Comparison of ENCODE assay signal across 12 mouse cellular contexts in the genomic region with DNA sequence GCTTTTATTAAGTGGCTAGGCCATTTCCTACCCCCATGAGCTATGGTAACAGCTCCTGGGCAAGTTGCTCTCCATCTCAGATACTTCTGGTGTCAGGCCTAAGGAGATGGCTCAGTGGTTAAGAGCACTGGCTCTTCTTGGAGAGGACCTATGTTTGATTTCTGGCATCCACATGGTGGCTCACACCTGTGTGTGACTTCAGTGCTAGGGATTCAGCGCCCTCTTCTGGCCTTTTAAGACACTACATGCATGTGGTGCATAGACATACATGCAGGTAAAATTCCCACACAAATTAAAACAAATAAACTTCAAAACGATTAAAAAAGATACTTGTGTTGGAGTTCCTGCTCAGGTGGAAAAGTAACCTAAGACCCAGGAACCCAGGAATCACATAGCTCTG.
DNase-seq lines count a peak whose midpoint lies in the region; ATAC-seq and TF ChIP-seq lines count a peak whose summit lies in the region.
"Had no signal": no experiment of that assay in that cellular context is flagged by ENCODE, and none has a peak within 500 bp of the region (broad histone marks: within the 10 kb centered on the region; RNA-seq: fewer than 3 reads in every experiment).

No protein-coding gene starts in this region.

- H3K27me3 ChIP-seq in heart, postnatal 0 days (ENCODE audit: control insufficient read depth, insufficient read depth, low read length): no peaks in the 10 kb centered on the region
- H3K27me3 ChIP-seq in heart, embryonic 11.5 days (ENCODE audit: control insufficient read depth, insufficient read depth, low read length): no peaks in the 10 kb centered on the region
- H3K27me3 ChIP-seq in testis, adult 2 months (ENCODE audit: control insufficient read depth, insufficient read depth, low read length): no peaks in the 10 kb centered on the region
- H3K27me3 ChIP-seq: heart, embryonic 13.5 days; liver, embryonic 15.5 days; neural tube, embryonic 12.5 days had no signal

- no peaks in the 10 kb centered on the region for H3K9me3 ChIP-seq in heart, postnatal 0 days (replicated peaks; ENCODE audit: control insufficient read depth, low read length)
- H3K9me3 ChIP-seq in heart, embryonic 11.5 days (replicated peaks; ENCODE audit: control insufficient read depth, low read length): no peaks in the 10 kb centered on the region
- H3K9me3 ChIP-seq: heart, embryonic 13.5 days; liver, embryonic 15.5 days; neural tube, embryonic 12.5 days had no signal

- no peak for TF ChIP-seq EP300 in heart, postnatal 0 days (IDR thresholded peaks at IDR 0.05; ENCODE audit: low read depth)

- H3K4me1 ChIP-seq in heart, postnatal 0 days (ENCODE audit: control insufficient read depth, insufficient read depth): no peaks in the 10 kb centered on the region
- no peaks in the 10 kb centered on the region for H3K4me1 ChIP-seq in heart, embryonic 11.5 days (ENCODE audit: control insufficient read depth, insufficient read depth, low read length)
- no peaks in the 10 kb centered on the region for H3K4me1 ChIP-seq in testis, adult 2 months (ENCODE audit: control insufficient read depth, insufficient read depth, low read length)
- H3K4me1 ChIP-seq: liver, embryonic 15.5 days; neural tube, embryonic 12.5 days had no signal

- 0 out of 2 replicates have a peak, but pooled peaks have one; percentile 15 for TF ChIP-seq CTCF in heart, postnatal 0 days (IDR thresholded peaks at IDR 0.05; ENCODE audit: low read depth)
- peak; percentile 16; the same call in 1 of the 2 replicates for TF ChIP-seq CTCF in testis, adult 2 months (IDR thresholded peaks at IDR 0.05; ENCODE audit: control insufficient read depth, insufficient read depth, insufficient replicate concordance, low read depth, low read length)

- H3K9ac ChIP-seq in heart, postnatal 0 days (replicated peaks; ENCODE audit: low read depth, low read length): no peak overlapping the region
- no peak overlapping the region for H3K9ac ChIP-seq in heart, embryonic 11.5 days (ENCODE audit: low read depth, low read length)
- H3K9ac ChIP-seq: heart, embryonic 13.5 days; liver, embryonic 15.5 days; neural tube, embryonic 12.5 days had no signal

- no peak for TF ChIP-seq POLR2A in testis, adult 2 months (IDR thresholded peaks at IDR 0.05; ENCODE audit: control insufficient read depth, low read depth, low read length)

- no peak overlapping the region for H3K4me2 ChIP-seq in heart, postnatal 0 days (ENCODE audit: low read depth, low read length)
- H3K4me2 ChIP-seq in heart, embryonic 11.5 days: no peak overlapping the region
- H3K4me2 ChIP-seq: heart, embryonic 13.5 days; liver, embryonic 15.5 days; neural tube, embryonic 12.5 days had no signal

- no peaks in the 10 kb centered on the region for H3K36me3 ChIP-seq in heart, postnatal 0 days (replicated peaks; ENCODE audit: control insufficient read depth, insufficient read depth, low read length)
- H3K36me3 ChIP-seq in heart, embryonic 11.5 days (ENCODE audit: control insufficient read depth, insufficient read depth, low read length): no peaks in the 10 kb centered on the region
- no peaks in the 10 kb centered on the region for H3K36me3 ChIP-seq in testis, adult 2 months (ENCODE audit: control insufficient read depth, insufficient read depth, low read length)
- H3K36me3 ChIP-seq: heart, embryonic 13.5 days; liver, embryonic 15.5 days; neural tube, embryonic 12.5 days had no signal

- no peak overlapping the region for H3K4me3 ChIP-seq in heart, postnatal 0 days (ENCODE audit: low read depth, low read length)
- H3K4me3 ChIP-seq in heart, embryonic 11.5 days (ENCODE audit: low read depth, low read length): no peak overlapping the region
- no peak overlapping the region for H3K4me3 ChIP-seq in testis, adult 2 months (ENCODE audit: control insufficient read depth, low read depth, low read length)
- H3K4me3 ChIP-seq: heart, embryonic 13.5 days; liver, embryonic 15.5 days; neural tube, embryonic 12.5 days had no signal

- no peak overlapping the region for H3K27ac ChIP-seq in heart, postnatal 0 days (ENCODE audit: low read depth)
- H3K27ac ChIP-seq in heart, embryonic 11.5 days (ENCODE audit: low read depth, low read length): no peak overlapping the region
- H3K27ac ChIP-seq in testis, adult 2 months (ENCODE audit: control insufficient read depth, insufficient read depth, low read depth, low read length): no peak overlapping the region
- H3K27ac ChIP-seq: heart, embryonic 13.5 days; liver, embryonic 15.5 days; neural tube, embryonic 12.5 days had no signal

- no peak for ATAC-seq in heart, postnatal 0 days (ENCODE audit: insufficient read depth, low read depth)
- no peak for ATAC-seq in heart, embryonic 11.5 days (replicated peaks; ENCODE audit: insufficient number of reproducible peaks, low FRiP score, low TSS enrichment)

- no peak for DNase-seq in heart, postnatal 0 days (ENCODE audit: low spot score)
- DNase-seq in testis, postnatal 10 days (ENCODE audit: low spot score): no peak
- peak; percentile 33 for DNase-seq in induced T-regulatory cell, adult 2 months (ENCODE audit: low read depth)
- DNase-seq in thymus, postnatal 36 days: peak; percentile 13 to 14
- DNase-seq in urinary bladder, adult 2 months (ENCODE audit: low spot score): no peak
- no peak for DNase-seq in right cerebral cortex, postnatal 10 days (ENCODE audit: low spot score in 2 of 2)
- DNase-seq: cerebellum, adult 11-12 months had no signal

- WGBS in heart, postnatal 0 days: 27% methylated on average over 2 of the region's 2 CpGs
- 20% methylated on average over 2 of the region's 2 CpGs for WGBS in heart, embryonic 11.5 days (ENCODE audit: insufficient replicate concordance)

Comparison
In these comparisons a context has a peak if more than half of its experiments do, and no peak if none do; other contexts are left out.
1. DNase-seq: peak in induced T-regulatory cell, adult 2 months (single experiment) and thymus, postnatal 36 days (2 of 2); none in heart, postnatal 0 days (single experiment), testis, postnatal 10 days (single experiment), urinary bladder, adult 2 months (single experiment) and right cerebral cortex, postnatal 10 days (0 of 2).